Mouse (Mus musculus) testis, adult 2 months (tissue): ENCODE measurements around the gene Myoz2.

Experiments
- CTCF ChIP-seq: fragments of 200-500 bp; IDR thresholded peaks from 2 replicates; pipeline ENCODE4 v1.5.1; 2012; ENCODE audit warnings: low read depth, mild to moderate bottlenecking, inconsistent platforms, low read length, moderate library complexity; ENCODE audit not compliant: control insufficient read depth, insufficient read depth, insufficient replicate concordance
- POLR2A ChIP-seq: fragments of 200-500 bp; IDR thresholded peaks from 2 replicates; pipeline ENCODE4 v1.6.1; 2012; ENCODE audit warnings: low read depth, mild to moderate bottlenecking, inconsistent platforms, low read length, moderate library complexity; ENCODE audit not compliant: control insufficient read depth

DNA sequence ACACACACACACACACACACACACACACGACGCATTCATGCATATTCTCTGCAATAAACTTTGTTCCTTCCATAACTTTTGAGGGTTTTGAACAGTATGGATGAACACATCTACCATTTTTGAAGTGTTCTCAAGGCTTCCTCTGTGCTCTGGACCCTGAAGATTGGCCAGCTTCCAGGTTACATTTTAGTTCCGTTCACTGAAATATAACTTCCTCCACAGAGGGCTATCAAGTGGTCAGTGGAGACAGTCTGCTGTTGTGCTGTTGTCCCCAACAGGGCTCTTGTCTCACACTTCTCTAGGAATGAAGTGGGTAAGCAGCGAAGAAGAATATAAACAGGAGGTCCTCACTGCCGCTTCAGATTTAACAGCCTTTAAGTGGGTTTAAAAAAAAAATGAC lies 30.7 kb upstream of the Myoz2 start:
- TF ChIP-seq CTCF (no peak), POLR2A (no peak)
